Mouse (Mus musculus): Measurements from ENCODE around the gene Frat1.

DNA sequence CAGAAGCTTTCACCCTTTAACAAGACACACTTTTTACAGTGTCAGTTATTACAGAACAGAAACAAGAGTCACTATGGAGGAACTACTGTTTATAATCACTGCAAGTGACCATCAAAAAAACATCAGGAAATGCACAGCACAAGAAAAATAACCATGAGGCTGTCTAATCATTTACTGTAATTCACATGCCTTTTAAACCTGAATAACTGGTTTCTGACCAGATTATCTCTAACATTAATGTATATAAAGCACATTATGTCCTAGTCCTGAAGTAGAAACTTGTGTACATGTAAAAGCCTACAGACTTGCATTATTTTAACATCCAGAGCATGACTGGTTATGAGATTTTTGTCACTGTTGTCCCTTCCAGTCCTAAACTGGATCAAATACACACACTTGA, 35.8 kb upstream of the Frat1 start:
- TF ChIP-seq POLR2A (IDR thresholded peaks at IDR 0.05; ENCODE audit: extremely low read depth, insufficient read depth, low read length) (no peak), CTCF (IDR thresholded peaks at IDR 0.05; ENCODE audit: extremely low read depth, insufficient read depth, low read length) (no peak)

Measured in cortical plate, adult 2 months (tissue).